Mouse (Mus musculus) c-Kit-positive CD71-positive TER-119-negative erythroid progenitor cells, embryonic 14.5 days (primary cell): ENCODE data around the gene Cast.

Source experiments
- DNase-seq: peaks from one replicate; pipeline ENCODE4 v3.0.0-alpha.2; 2013; ENCODE audit warnings: low read depth

Cast gene

GRCm38 (mm10) chr13:74695497-74696193 is 113.0 kb downstream of the Cast start:
- DNase-seq, result no peak
